Mouse (Mus musculus): ENCODE results near the gene Dbp. TPM values are rescaled to one million over a fixed set of nuclear protein-coding genes. Genes with fewer than 3 reads are reported as not detected.

The Dbp gene
- polyA plus RNA-seq, 1 experiment = 85.6 TPM

- peaks cover 21% of the 10 kb centered on the region for H3K4me1 ChIP-seq (ENCODE audit: control insufficient read depth, insufficient read depth, low read length)
- TF ChIP-seq POLR2A (IDR thresholded peaks at IDR 0.05; ENCODE audit: borderline replicate concordance, low read depth, low read length) (no peak), CTCF (IDR thresholded peaks at IDR 0.05; ENCODE audit: low read depth, low read length) (no peak)
- no peak overlapping the region for H3K4me3 ChIP-seq (ENCODE audit: insufficient read depth, low read length)
- H3K27ac ChIP-seq (ENCODE audit: insufficient read depth, low read depth, low read length) = no peak overlapping the region
Measured at GRCm38 (mm10) chr7:45710477-45711191, 5.7 kb downstream of the Dbp start.

- Histone ChIP-seq H3K4me3 (ENCODE audit: insufficient read depth, low read length) (no peak overlapping the region), H3K4me1 (ENCODE audit: control insufficient read depth, insufficient read depth, low read length) (peaks cover 21% of the 10 kb centered on the region), H3K27ac (ENCODE audit: insufficient read depth, low read depth, low read length) (no peak overlapping the region)
- no peak for TF ChIP-seq POLR2A (IDR thresholded peaks at IDR 0.05; ENCODE audit: borderline replicate concordance, low read depth, low read length)
- TF ChIP-seq CTCF (IDR thresholded peaks at IDR 0.05; ENCODE audit: low read depth, low read length) = no peak
Measured at GRCm38 (mm10) chr7:45711316-45712021, 6.6 kb downstream of the Dbp start.

- no peak for TF ChIP-seq POLR2A (IDR thresholded peaks at IDR 0.05; ENCODE audit: borderline replicate concordance, low read depth, low read length)
- TF ChIP-seq CTCF (IDR thresholded peaks at IDR 0.05; ENCODE audit: low read depth, low read length) = no peak
- H3K4me3 ChIP-seq (ENCODE audit: insufficient read depth, low read length) = no peak overlapping the region
- H3K4me1 ChIP-seq (ENCODE audit: control insufficient read depth, insufficient read depth, low read length) = peaks cover 20% of the 10 kb centered on the region
- H3K27ac ChIP-seq (ENCODE audit: insufficient read depth, low read depth, low read length) = no peak overlapping the region
Measured at GRCm38 (mm10) chr7:45712022-45712757, 7.3 kb downstream of the Dbp start.

GRCm38 (mm10) chr7:45713396-45713795, 8.5 kb downstream of the Dbp start:
- H3K4me3 ChIP-seq (ENCODE audit: insufficient read depth, low read length) = no peak overlapping the region
- H3K4me1 ChIP-seq (ENCODE audit: control insufficient read depth, insufficient read depth, low read length) = peaks cover 12% of the 10 kb centered on the region
- H3K27ac ChIP-seq (ENCODE audit: insufficient read depth, low read depth, low read length) = no peak overlapping the region
- TF ChIP-seq POLR2A (IDR thresholded peaks at IDR 0.05; ENCODE audit: borderline replicate concordance, low read depth, low read length) (no peak), CTCF (IDR thresholded peaks at IDR 0.05; ENCODE audit: low read depth, low read length) (no peak)

DNA sequence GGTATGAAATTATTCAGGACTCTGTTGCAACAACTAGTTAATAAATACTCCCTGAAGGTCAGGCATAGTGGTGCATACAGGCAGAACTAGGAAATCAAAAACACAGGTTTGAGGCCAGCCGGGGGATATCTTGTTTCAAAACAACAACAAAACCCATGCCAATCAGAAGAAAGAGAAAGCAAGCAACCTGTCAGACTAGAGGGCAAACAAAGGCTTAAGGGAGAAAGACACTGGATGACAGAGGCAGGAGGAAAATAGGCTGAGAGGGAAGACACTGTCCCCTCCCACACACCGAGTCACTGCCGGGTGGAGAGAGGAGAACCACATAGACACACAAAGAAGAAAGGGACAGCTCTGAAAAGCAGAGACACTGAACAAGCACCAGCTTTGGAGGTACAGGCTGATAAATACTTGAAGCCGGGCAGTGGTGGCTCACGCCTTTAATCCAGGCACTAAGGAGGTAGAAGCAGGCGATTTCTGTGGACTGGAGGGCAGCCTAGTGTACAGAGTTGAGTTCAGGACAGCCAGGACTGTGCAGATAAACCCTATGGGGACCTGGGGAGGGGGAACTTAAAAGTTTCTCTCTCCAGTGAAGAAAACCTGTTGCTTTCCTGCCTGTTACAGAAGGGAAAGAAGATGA, 9.1 kb downstream of the Dbp start:
- TF ChIP-seq POLR2A (IDR thresholded peaks at IDR 0.05; ENCODE audit: borderline replicate concordance, low read depth, low read length) (no peak), CTCF (IDR thresholded peaks at IDR 0.05; ENCODE audit: low read depth, low read length) (no peak)
- Histone ChIP-seq H3K4me3 (ENCODE audit: insufficient read depth, low read length) (peak overlapping the region; percentile 72), H3K27ac (ENCODE audit: insufficient read depth, low read depth, low read length) (no peak overlapping the region), H3K4me1 (ENCODE audit: control insufficient read depth, insufficient read depth, low read length) (peaks cover 6% of the 10 kb centered on the region)

DNA sequence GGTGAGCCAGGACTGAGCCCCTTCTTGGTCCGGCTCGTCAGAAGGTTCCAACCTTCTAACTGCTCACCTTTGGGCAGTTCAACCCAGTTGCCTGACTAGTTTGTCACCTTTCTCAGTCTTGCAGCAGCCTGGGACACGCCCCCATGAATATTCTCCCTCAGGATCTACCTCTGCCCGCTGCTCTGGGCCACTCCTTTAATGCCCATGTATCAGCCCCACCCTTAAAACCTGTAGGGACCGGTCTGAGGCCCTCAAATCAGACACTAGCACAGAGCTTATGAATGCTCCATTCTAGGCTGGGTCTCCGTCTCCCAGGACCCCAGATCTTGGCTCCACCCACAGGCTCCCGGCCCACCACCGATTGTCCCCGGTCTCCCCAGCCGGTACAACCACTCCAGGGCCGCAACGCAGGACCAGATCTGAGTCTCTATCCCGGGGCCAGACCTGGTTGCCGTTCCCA, 9.8 kb downstream of the Dbp start:
- TF ChIP-seq POLR2A (IDR thresholded peaks at IDR 0.05; ENCODE audit: borderline replicate concordance, low read depth, low read length) (no peak), CTCF (IDR thresholded peaks at IDR 0.05; ENCODE audit: low read depth, low read length) (no peak)
- peak overlapping the region; percentile 72 for H3K4me3 ChIP-seq (ENCODE audit: insufficient read depth, low read length)
- peaks cover 7% of the 10 kb centered on the region for H3K4me1 ChIP-seq (ENCODE audit: control insufficient read depth, insufficient read depth, low read length)
- H3K27ac ChIP-seq (ENCODE audit: insufficient read depth, low read depth, low read length) = peak overlapping the region; percentile 6; the same call in 1 of the 2 replicates

DNA sequence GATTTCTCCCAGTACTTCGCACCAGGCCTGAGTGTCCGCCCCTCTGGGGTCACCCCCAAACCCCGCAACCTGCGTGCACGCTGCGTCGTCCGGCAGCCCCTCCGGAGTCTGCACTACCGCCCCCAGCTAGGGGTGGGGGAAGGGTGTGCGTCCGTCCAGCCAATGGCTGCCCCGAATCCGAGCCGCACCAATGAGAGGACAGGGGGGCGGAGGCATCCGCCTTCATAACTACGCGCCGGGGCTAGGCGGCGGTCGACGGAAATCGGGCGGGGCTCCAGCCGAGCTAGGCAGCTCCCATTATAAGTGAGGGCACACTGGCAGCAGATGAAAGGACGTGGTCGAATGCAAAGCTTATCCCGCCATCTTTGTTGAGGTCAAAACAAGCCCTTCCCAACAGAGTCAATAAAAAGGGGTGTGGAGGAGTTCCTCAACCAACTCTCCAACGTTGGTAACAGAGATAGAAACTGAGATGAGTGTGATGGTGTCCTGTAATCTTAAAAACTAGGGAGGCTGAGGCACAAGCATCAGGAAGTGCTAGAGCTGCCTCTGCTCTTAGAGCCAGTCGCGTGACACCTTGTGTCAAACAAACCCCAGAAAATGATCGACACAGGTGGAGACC, 10.3 kb downstream of the Dbp start, which contains the start of gene Rpl18:
Gene Rpl18, plus strand, starts transcription at position 368 of the 619 bp plus-strand sequence.
- TF ChIP-seq POLR2A (IDR thresholded peaks at IDR 0.05; ENCODE audit: borderline replicate concordance, low read depth, low read length) = no peak
- TF ChIP-seq CTCF (IDR thresholded peaks at IDR 0.05; ENCODE audit: low read depth, low read length) = no peak
- peaks cover 7% of the 10 kb centered on the region for H3K4me1 ChIP-seq (ENCODE audit: control insufficient read depth, insufficient read depth, low read length)
- H3K4me3 ChIP-seq (ENCODE audit: insufficient read depth, low read length) = peak within 1 kb of the TSS; percentile 99
- peak within 1 kb of the TSS; percentile 97 for H3K27ac ChIP-seq (ENCODE audit: insufficient read depth, low read depth, low read length)

GRCm38 (mm10) chr7:45715741-45716459, 11.0 kb downstream of the Dbp start:
- H3K27ac ChIP-seq (ENCODE audit: insufficient read depth, low read depth, low read length) = peak overlapping the region; percentile 97
- peak overlapping the region; percentile 99 for H3K4me3 ChIP-seq (ENCODE audit: insufficient read depth, low read length)
- no peak for TF ChIP-seq POLR2A (IDR thresholded peaks at IDR 0.05; ENCODE audit: borderline replicate concordance, low read depth, low read length)
- TF ChIP-seq CTCF (IDR thresholded peaks at IDR 0.05; ENCODE audit: low read depth, low read length) = no peak
- peaks cover 7% of the 10 kb centered on the region for H3K4me1 ChIP-seq (ENCODE audit: control insufficient read depth, insufficient read depth, low read length)
